Mouse (Mus musculus) ES-Bruce4 (cell line): ENCODE data around the gene Gm28043.

Experiments
- CTCF ChIP-seq: IDR thresholded peaks from one replicate; pipeline ENCODE4 v1.8.1; 2011; ENCODE audit warnings: low read depth, low read length
- EP300 ChIP-seq: IDR thresholded peaks from 2 replicates; pipeline ENCODE4 v1.6.1; 2011; ENCODE audit warnings: low read depth, low read length; ENCODE audit not compliant: insufficient read depth

- no peak for TF ChIP-seq CTCF
- no peak for TF ChIP-seq EP300
Measured at GRCm38 (mm10) chr17:29627285-29627684, 12.6 kb downstream of the Gm28043 start.
